Mouse (Mus musculus) Patski (cell line): Measurements from ENCODE around the gene Eno1. TPM values are rescaled to one million over a fixed set of nuclear protein-coding genes. Genes with fewer than 3 reads are reported as not detected.
"Not testable (repeated sequence)": the region's sequence is repeated elsewhere in the genome, so short reads cannot be mapped to it uniquely, and the experiment has no call there.

Experiments used
- ATAC-seq: fragments of 100-300 bp; one replicate; pipeline ENCODE4 v1.8.0; 2021
- CTCF ChIA-PET: fragments of 350-600 bp; sonication (Branson Sonifier 250); formaldehyde crosslinking; loops from one replicate; lab custom pipeline; 2022; ENCODE audit warnings: inconsistent platforms; lab: Charles Lee
- POLR2A ChIA-PET: fragments of 350-600 bp; sonication (Branson Sonifier 250); formaldehyde crosslinking; loops from one replicate; lab custom pipeline; 2022; ENCODE audit warnings: antibody characterized with exemption, inconsistent platforms; lab: Charles Lee
- DNase-seq: peaks from one replicate; pipeline ENCODE4 v3.0.0-alpha.2; 2011; ENCODE audit warnings: low read depth, low spot score
- H3K27me3 ChIP-seq: fragments of 371-371 bp; one replicate; pipeline ENCODE4 v1.5.1; 2021
- CTCF ChIP-seq: fragments of 100-300 bp; IDR thresholded peaks from one replicate; pipeline ENCODE4 v1.5.1; 2021
- in situ Hi-C: fragments of 300-500 bp; cut with MboI; formaldehyde crosslinking; loops from 3 replicates; pipeline ENCODE4 v1.11.1; 2018; ENCODE audit warnings: low pct_unique_long_range_greater_than_20kb, mixed read lengths
- polyA plus RNA-seq: library from polyadenylated mRNA; unstranded; gene quantifications from one replicate; pipeline ENCODE4 v1.2.3, GENCODE M21; 2021

Gene Eno1
- polyA plus RNA-seq, 1 experiment from 2014 or later = 47.1 TPM

DNA sequence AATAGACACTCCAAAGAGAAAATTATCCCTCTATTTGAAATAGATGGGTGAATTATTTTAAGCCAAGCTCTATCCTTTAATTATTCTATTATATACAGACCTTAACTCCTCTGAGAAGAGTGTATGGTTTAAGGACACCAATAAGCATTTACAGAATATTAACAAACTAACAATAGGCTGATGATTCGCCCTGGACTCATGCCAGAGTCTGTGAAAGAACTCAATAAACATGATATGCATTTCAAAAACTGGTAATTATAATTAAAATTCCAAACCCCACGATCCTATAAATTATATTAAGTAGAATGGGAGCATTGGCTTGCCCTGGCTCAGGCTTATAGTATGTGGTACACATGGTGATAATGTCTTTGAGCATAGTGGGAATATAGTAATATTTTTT lies 43.5 kb downstream of the Eno1 start:
- ATAC-seq (no peak), DNase-seq (no peak)
- in situ Hi-C loops = no loop called here
- H3K27me3 ChIP-seq = no peaks in the 10 kb centered on the region
- POLR2A ChIA-PET = interaction anchor here (1.9 kb wide), 1 partner anchor 13 kb away, joined by 10 read pairs; no protein-coding TSS in a partner anchor
- CTCF ChIA-PET = interaction anchor here (0.6 to 1.5 kb wide), 4 partner anchors 9 to 185 kb away, joined by 3 to 5 read pairs (median 4); no protein-coding TSS in a partner anchor
- TF ChIP-seq CTCF = no peak

DNA sequence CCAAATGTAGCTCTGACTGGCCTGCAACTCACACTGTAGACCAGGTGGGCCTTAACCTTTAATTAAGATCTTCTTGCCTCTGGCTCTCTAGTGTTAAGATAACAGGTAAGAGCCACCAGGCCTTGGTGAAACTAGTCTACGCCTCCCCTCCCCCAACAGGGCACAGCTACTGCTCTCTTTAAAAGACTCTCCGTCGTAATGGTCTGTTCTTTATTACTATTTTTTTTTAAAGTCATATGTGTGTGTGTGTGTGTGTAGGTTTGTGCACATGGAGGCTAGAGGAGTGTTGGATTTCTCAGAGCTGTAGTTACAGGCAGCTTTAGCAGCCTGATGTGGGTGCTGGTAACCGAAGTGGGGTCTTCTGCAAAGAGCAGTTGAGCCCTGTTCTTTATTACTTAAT lies 43.9 kb downstream of the Eno1 start:
- DNase-seq = no peak
- no peaks in the 10 kb centered on the region for H3K27me3 ChIP-seq
- ATAC-seq = no peak
- POLR2A ChIA-PET = interaction anchor here (1.4 to 1.9 kb wide), 2 partner anchors 13 to 23 kb away, joined by 7 to 10 read pairs; no protein-coding TSS in a partner anchor
- no peak for TF ChIP-seq CTCF
- in situ Hi-C loops = no loop called here
- CTCF ChIA-PET = interaction anchor here (0.6 to 1.5 kb wide), 3 partner anchors 10 to 23 kb away, joined by 3 to 5 read pairs (median 5); no protein-coding TSS in a partner anchor

DNA sequence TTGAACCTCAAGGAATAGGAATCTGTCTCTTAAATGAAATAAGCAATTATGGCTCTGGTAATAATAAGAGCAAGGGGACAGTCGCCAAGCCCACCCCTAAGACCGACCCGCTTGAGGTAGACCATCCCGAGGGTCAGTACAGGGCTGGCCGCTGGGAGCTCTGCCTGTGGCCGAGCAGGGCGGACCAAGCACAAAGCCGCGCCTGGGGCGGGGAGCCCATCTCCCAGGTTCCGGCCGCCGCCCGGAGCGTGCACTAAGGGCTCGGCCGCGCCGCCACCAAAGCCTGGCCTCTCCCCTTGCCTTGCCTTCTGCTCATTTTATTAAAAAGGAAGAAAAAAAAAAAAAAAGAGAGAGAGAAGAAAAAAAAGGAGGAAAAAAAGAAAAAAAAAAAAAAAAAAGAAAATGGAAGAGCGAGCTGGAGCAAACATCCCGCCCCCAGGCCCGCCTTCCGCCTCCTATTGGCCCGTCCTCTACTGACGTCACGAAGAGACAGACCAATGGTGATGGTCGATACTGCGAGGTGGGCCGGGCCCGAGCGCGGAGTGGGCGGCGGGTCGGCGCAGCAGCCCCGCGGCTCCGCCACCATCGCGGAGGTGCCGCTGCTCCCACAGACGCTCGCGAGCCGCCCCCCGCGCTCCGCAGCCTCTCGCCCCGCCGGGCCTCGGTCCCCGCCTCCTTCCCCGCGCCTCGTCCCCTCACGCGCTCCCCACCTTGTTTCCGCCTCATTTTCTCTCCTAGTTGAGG lies 44.7 kb downstream of the Eno1 start, which contains the start of gene Rere:
Gene Rere (plus strand): TSS at position 629 of the 744 bp plus-strand sequence.
- no peak for DNase-seq
- in situ Hi-C loops = no loop called here
- TF ChIP-seq CTCF = no peak

DNA sequence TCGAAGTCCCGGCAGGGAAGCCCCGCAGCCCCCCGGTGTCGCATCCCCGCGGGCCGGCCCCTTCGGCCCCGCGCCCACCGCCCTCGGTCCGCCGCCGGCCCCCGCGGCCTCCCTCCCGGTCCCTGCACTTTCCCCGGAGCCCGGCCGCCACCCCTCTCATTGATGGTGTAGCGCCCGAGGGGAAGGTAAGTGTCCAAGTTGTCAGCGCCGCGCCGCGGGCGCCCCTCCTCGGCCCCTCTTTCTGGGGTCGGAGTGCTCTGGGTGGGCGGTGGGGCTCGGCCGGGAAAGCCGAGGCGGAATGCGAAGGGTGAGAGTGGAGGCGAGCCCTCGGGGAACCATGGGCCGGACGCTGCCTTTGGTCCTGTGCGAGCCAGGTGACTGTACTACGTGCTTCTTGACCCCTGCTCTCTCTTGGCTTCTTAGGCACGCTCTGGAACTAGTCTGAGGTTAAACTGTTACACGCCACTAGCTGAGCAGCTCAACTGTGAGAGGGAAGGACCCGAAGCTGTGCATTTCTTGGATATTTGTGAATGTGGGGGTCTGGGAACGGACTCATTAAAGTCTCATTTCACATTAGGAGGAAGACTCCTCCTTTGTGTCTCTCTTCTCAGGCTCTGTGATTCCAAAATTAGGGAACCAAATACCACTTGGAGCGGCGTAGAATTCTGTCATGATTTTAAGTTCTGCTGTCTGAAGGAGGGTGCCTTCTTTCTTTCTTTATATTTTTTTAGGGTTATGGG lies 45.5 kb downstream of the Eno1 start:
- H3K27me3 ChIP-seq = no peaks in the 10 kb centered on the region
- DNase-seq (no peak), ATAC-seq (peak; percentile 47)
- no peak for TF ChIP-seq CTCF
- CTCF ChIA-PET = interaction anchor here (1.2 to 1.8 kb wide), 2 partner anchors 12 to 25 kb away, joined by 4 to 6 read pairs; no protein-coding TSS in a partner anchor
- in situ Hi-C loops = no loop called here
- POLR2A ChIA-PET = interaction anchor here (0.8 to 1.9 kb wide), 4 partner anchors 8 to 24 kb away, joined by 3 to 10 read pairs (median 8); no protein-coding TSS in a partner anchor

More for the DNA sequence above, 44.7 kb downstream of the Eno1 start, which contains the start of gene Rere:
- peak; percentile 74 for ATAC-seq
- no peaks in the 10 kb centered on the region for H3K27me3 ChIP-seq
- ChIA-PET POLR2A (interaction anchor here (0.6 to 1.9 kb wide), 3 partner anchors 14 to 143 kb away, joined by 4 to 10 read pairs (median 7); no protein-coding TSS in a partner anchor), CTCF (interaction anchor here (1.5 kb wide), 1 partner anchor 24 kb away, joined by 5 read pairs; no protein-coding TSS in a partner anchor)

DNA sequence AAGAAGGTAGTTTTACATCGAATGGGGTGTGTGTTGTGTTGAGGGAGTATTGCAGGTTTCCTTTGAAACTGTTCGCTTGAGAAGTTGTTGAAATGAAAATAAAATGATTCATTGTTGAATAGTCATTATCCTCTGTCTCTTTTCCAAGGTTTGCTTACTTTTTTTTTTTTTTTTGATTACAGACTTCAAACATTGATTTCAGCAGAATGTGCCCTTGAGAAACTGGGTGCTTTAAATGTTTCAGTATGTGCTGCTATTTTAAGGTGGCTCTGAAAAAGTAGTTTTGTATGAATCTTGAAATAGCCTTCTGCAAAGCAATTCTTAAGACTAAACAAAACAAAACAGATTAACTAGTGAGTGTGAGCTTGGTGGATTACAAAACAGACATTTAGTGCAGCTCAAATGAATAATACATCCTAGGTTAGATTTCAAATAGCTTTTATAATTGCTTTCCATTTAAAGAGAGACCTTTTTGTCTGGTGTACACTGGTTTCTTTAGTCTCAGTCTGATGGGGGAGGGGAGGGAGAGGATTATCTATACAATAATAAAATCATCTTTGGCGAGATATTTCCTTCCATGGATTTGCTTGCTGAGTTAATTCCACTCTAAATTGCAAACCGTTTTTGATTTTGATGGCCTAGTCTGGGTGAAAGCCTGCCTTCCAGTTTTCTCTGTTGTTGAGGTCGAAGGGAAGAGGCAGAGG lies 46.3 kb downstream of the Eno1 start:
- ChIA-PET CTCF (interaction anchor here (0.9 to 1.8 kb wide), 3 partner anchors 13 to 25 kb away, joined by 3 to 6 read pairs (median 4); no protein-coding TSS in a partner anchor), POLR2A (interaction anchor here (0.7 to 1.1 kb wide), 4 partner anchors 9 to 26 kb away, joined by 3 to 9 read pairs (median 3); no protein-coding TSS in a partner anchor)
- ATAC-seq (no peak), DNase-seq (no peak)
- H3K27me3 ChIP-seq = no peaks in the 10 kb centered on the region
- TF ChIP-seq CTCF = no peak
- in situ Hi-C loops = no loop called here

DNA sequence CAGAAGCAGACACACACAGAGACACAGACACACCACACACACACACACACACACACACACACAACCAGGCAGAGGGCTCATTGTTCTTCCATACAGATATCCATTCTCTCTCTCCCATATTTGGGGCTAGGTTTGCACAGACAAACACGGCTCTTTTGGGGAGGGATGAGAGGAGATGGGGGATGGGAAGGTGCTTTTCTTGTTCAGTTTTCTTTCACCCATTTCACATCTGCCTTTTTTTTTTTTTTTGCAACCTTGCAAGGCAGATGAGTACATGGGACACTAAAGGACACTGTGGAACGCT lies 46.8 kb downstream of the Eno1 start:
- in situ Hi-C loops = no loop called here
- no peak for DNase-seq
- H3K27me3 ChIP-seq = no peaks in the 10 kb centered on the region
- CTCF ChIA-PET = interaction anchor here (0.9 to 1.8 kb wide), 3 partner anchors 13 to 26 kb away, joined by 3 to 6 read pairs (median 4); no protein-coding TSS in a partner anchor
- no peak for TF ChIP-seq CTCF
- ATAC-seq = no peak
- POLR2A ChIA-PET = interaction anchor here (0.7 to 1.1 kb wide), 4 partner anchors 9 to 26 kb away, joined by 3 to 9 read pairs (median 3); no protein-coding TSS in a partner anchor

DNA sequence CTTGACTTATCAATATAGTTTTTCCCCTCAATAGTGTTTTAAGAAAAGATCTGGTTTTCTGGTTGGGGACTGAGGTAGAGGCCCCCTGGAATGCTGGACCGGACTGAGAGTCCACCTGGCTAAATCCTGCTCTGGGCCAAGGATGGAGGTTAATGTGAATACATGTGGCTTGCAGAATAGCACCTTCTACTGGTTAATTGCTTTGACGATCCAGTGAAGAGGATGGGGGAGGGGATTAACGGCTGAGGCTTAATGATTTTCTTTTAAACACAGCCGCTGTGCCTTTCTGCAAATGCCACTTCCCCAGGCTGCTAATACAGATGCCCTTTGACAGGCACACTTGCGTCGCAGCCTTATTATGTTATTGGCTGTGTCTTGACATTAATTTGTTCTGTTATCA lies 47.5 kb downstream of the Eno1 start:
- ATAC-seq (no peak), DNase-seq (no peak)
- CTCF ChIA-PET = interaction anchor here (0.9 kb wide), 2 partner anchors 18 to 22 kb away, joined by 3 read pairs; no protein-coding TSS in a partner anchor
- TF ChIP-seq CTCF = peak; percentile 61
- no peaks in the 10 kb centered on the region for H3K27me3 ChIP-seq
- POLR2A ChIA-PET = no interaction called here
- in situ Hi-C loops = no loop called here

DNA sequence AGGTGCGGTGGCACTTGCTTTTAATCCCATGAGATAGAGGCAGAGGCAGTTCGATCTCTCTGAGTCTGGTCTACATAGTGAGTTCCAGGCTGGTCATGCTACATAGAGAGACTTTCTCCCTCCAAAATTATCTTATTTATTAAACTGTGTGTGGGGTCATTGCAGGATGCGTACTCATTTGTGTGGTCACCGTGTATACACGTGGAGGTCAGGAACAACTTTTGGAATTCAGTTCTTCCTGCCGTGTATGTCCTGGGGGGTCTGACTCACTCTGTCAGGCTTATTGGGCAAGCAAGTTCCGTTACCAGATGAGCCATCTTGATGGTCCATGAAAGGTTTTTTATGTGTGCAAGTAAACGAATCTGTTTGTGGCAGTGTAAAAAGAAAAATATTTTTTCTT lies 50.5 kb downstream of the Eno1 start:
- no peak for TF ChIP-seq CTCF
- CTCF ChIA-PET = interaction anchor here (1.7 kb wide), 1 partner anchor 13 kb away, joined by 3 read pairs; no protein-coding TSS in a partner anchor
- ATAC-seq (no peak), DNase-seq (no peak)
- no peaks in the 10 kb centered on the region for H3K27me3 ChIP-seq
- in situ Hi-C loops = no loop called here
- POLR2A ChIA-PET = interaction anchor here (0.6 kb wide), 1 partner anchor 19 kb away, joined by 3 read pairs; no protein-coding TSS in a partner anchor

DNA sequence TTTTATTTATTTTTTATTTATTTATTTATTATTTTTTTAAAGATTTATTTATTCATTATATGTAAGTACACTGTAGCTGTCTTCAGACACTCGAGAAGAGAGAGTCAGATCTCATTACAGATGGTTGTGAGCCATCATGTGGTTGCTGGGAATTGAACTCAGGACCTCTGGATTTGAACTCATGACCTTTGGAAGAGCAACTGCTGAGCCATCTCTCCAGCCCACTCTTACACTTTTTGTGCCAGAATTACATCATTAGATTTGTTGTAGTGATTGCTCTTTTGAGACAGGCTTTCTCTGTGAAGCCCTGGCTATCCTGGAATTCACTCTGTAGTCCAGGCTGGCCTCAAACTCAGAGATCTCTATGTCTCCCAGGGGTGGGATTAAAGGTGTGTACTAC lies 50.9 kb downstream of the Eno1 start:
- ATAC-seq, POLR2A ChIA-PET, DNase-seq, H3K27me3 ChIP-seq, in situ Hi-C loops: not testable (repeated sequence)
- CTCF ChIA-PET = interaction anchor here (1.7 kb wide), 1 partner anchor 13 kb away, joined by 3 read pairs; no protein-coding TSS in a partner anchor
